Mouse (Mus musculus): ENCODE data around the gene Cldnd1. TPM values are rescaled to one million over a fixed set of nuclear protein-coding genes. Genes with fewer than 3 reads are reported as not detected.

The Cldnd1 gene
- 22.6 and 58.0 TPM in 2 replicates for total RNA-seq (2017)

- ATAC-seq (replicated peaks in 1 of 2; ENCODE audit: insufficient read depth in 1 of 2, low FRiP score in 2 of 2, low TSS enrichment in 1 of 2, low read depth in 1 of 2, poor library complexity in 2 of 2, severe bottlenecking in 2 of 2) = peak; percentile 100
Observed at GRCm38 (mm10) chr16:58727477-58728131, at the start of gene Cldnd1. Gene Cldnd1, plus strand, starts transcription at chr16:58727910.

- ATAC-seq (replicated peaks in 1 of 2; ENCODE audit: insufficient read depth in 1 of 2, low FRiP score in 2 of 2, low TSS enrichment in 1 of 2, low read depth in 1 of 2, poor library complexity in 2 of 2, severe bottlenecking in 2 of 2) = peak in 1 of 2 experiments; percentile 53; a peak in 1 of 4 replicates
Observed at GRCm38 (mm10) chr16:58678660-58679059, 49.0 kb upstream of the Cldnd1 start.

- ATAC-seq (replicated peaks in 1 of 2; ENCODE audit: insufficient read depth in 1 of 2, low FRiP score in 2 of 2, low TSS enrichment in 1 of 2, low read depth in 1 of 2, poor library complexity in 2 of 2, severe bottlenecking in 2 of 2) = no peak
Observed at GRCm38 (mm10) chr16:58682046-58682445, 45.7 kb upstream of the Cldnd1 start.

- no peak for ATAC-seq (replicated peaks in 1 of 2; ENCODE audit: insufficient read depth in 1 of 2, low FRiP score in 2 of 2, low TSS enrichment in 1 of 2, low read depth in 1 of 2, poor library complexity in 2 of 2, severe bottlenecking in 2 of 2)
Observed at GRCm38 (mm10) chr16:58682870-58683269, 44.8 kb upstream of the Cldnd1 start.

- no peak for ATAC-seq (replicated peaks in 1 of 2; ENCODE audit: insufficient read depth in 1 of 2, low FRiP score in 2 of 2, low TSS enrichment in 1 of 2, low read depth in 1 of 2, poor library complexity in 2 of 2, severe bottlenecking in 2 of 2)
Observed at GRCm38 (mm10) chr16:58683911-58684310, 43.8 kb upstream of the Cldnd1 start.

- ATAC-seq (replicated peaks in 1 of 2; ENCODE audit: insufficient read depth in 1 of 2, low FRiP score in 2 of 2, low TSS enrichment in 1 of 2, low read depth in 1 of 2, poor library complexity in 2 of 2, severe bottlenecking in 2 of 2) = no peak
Observed at GRCm38 (mm10) chr16:58684537-58684936, 43.2 kb upstream of the Cldnd1 start.

GRCm38 (mm10) chr16:58685548-58686537 lies 41.9 kb upstream of the Cldnd1 start:
- peak; percentile 90 to 94 for ATAC-seq (replicated peaks in 1 of 2; ENCODE audit: insufficient read depth in 1 of 2, low FRiP score in 2 of 2, low TSS enrichment in 1 of 2, low read depth in 1 of 2, poor library complexity in 2 of 2, severe bottlenecking in 2 of 2)

- ATAC-seq (replicated peaks in 1 of 2; ENCODE audit: insufficient read depth in 1 of 2, low FRiP score in 2 of 2, low TSS enrichment in 1 of 2, low read depth in 1 of 2, poor library complexity in 2 of 2, severe bottlenecking in 2 of 2) = no peak
Observed at GRCm38 (mm10) chr16:58688534-58688933, 39.2 kb upstream of the Cldnd1 start.

- ATAC-seq (replicated peaks in 1 of 2; ENCODE audit: insufficient read depth in 1 of 2, low FRiP score in 2 of 2, low TSS enrichment in 1 of 2, low read depth in 1 of 2, poor library complexity in 2 of 2, severe bottlenecking in 2 of 2) = no peak
Observed at GRCm38 (mm10) chr16:58689555-58690169, 38.0 kb upstream of the Cldnd1 start.

GRCm38 (mm10) chr16:58690322-58690732 lies 37.4 kb upstream of the Cldnd1 start:
- ATAC-seq (replicated peaks in 1 of 2; ENCODE audit: insufficient read depth in 1 of 2, low FRiP score in 2 of 2, low TSS enrichment in 1 of 2, low read depth in 1 of 2, poor library complexity in 2 of 2, severe bottlenecking in 2 of 2) = peak; percentile 47 to 65

- no peak for ATAC-seq (replicated peaks in 1 of 2; ENCODE audit: insufficient read depth in 1 of 2, low FRiP score in 2 of 2, low TSS enrichment in 1 of 2, low read depth in 1 of 2, poor library complexity in 2 of 2, severe bottlenecking in 2 of 2)
Observed at GRCm38 (mm10) chr16:58694091-58694490, 33.6 kb upstream of the Cldnd1 start.

- no peak for ATAC-seq (replicated peaks in 1 of 2; ENCODE audit: insufficient read depth in 1 of 2, low FRiP score in 2 of 2, low TSS enrichment in 1 of 2, low read depth in 1 of 2, poor library complexity in 2 of 2, severe bottlenecking in 2 of 2)
Observed at GRCm38 (mm10) chr16:58696796-58697195, 30.9 kb upstream of the Cldnd1 start.

- no peak for ATAC-seq (replicated peaks in 1 of 2; ENCODE audit: insufficient read depth in 1 of 2, low FRiP score in 2 of 2, low TSS enrichment in 1 of 2, low read depth in 1 of 2, poor library complexity in 2 of 2, severe bottlenecking in 2 of 2)
Observed at GRCm38 (mm10) chr16:58697261-58697660, 30.4 kb upstream of the Cldnd1 start.

GRCm38 (mm10) chr16:58700174-58700573 lies 27.5 kb upstream of the Cldnd1 start:
- ATAC-seq (replicated peaks in 1 of 2; ENCODE audit: insufficient read depth in 1 of 2, low FRiP score in 2 of 2, low TSS enrichment in 1 of 2, low read depth in 1 of 2, poor library complexity in 2 of 2, severe bottlenecking in 2 of 2) = no peak

- no peak for ATAC-seq (replicated peaks in 1 of 2; ENCODE audit: insufficient read depth in 1 of 2, low FRiP score in 2 of 2, low TSS enrichment in 1 of 2, low read depth in 1 of 2, poor library complexity in 2 of 2, severe bottlenecking in 2 of 2)
Observed at GRCm38 (mm10) chr16:58700816-58701424, 26.8 kb upstream of the Cldnd1 start.

GRCm38 (mm10) chr16:58701779-58702178 lies 25.9 kb upstream of the Cldnd1 start:
- ATAC-seq (replicated peaks in 1 of 2; ENCODE audit: insufficient read depth in 1 of 2, low FRiP score in 2 of 2, low TSS enrichment in 1 of 2, low read depth in 1 of 2, poor library complexity in 2 of 2, severe bottlenecking in 2 of 2) = no peak

- no peak for ATAC-seq (replicated peaks in 1 of 2; ENCODE audit: insufficient read depth in 1 of 2, low FRiP score in 2 of 2, low TSS enrichment in 1 of 2, low read depth in 1 of 2, poor library complexity in 2 of 2, severe bottlenecking in 2 of 2)
Observed at GRCm38 (mm10) chr16:58702329-58702932, 25.3 kb upstream of the Cldnd1 start.

Data from hematopoietic stem cell, adult 5-6 weeks (primary cell).